Mouse (Mus musculus) kidney, embryonic 16.5 days (tissue): ENCODE data around the gene Rcbtb1. TPM values are rescaled to one million over a fixed set of nuclear protein-coding genes. Genes with fewer than 3 reads are reported as not detected.
"Not testable (repeated sequence)": the region's sequence is repeated elsewhere in the genome, so short reads cannot be mapped to it uniquely, and the experiment has no call there.

ENCODE experiments used
- ATAC-seq: fragments of 200-750 bp; cut with Nextera tagmentation; 2 replicates; pipeline ENCODE4 v1.8.0; 2017; ENCODE audit warnings: moderate TSS enrichment; ENCODE audit not compliant: low FRiP score, low TSS enrichment
- H3K27ac ChIP-seq: fragments of 300-500 bp; sonication (generic); 2 replicates; pipeline ENCODE4 v1.5.1; 2014; ENCODE audit warnings: low read length
- H3K27me3 ChIP-seq: fragments of 300-500 bp; sonication (generic); 2 replicates; pipeline ENCODE4 v1.6.1; 2014; ENCODE audit warnings: low read length, control low read depth, mixed read lengths; ENCODE audit not compliant: insufficient read depth
- H3K36me3 ChIP-seq: fragments of 300-500 bp; sonication (generic); 2 replicates; pipeline ENCODE4 v1.6.1; 2014; ENCODE audit warnings: low read length, control low read depth, mixed read lengths; ENCODE audit not compliant: insufficient read depth
- H3K4me1 ChIP-seq: fragments of 300-500 bp; sonication (generic); 2 replicates; pipeline ENCODE4 v1.6.1; 2014; ENCODE audit warnings: low read length, control low read depth, mixed read lengths; ENCODE audit not compliant: insufficient read depth
- H3K4me2 ChIP-seq: fragments of 300-500 bp; sonication (generic); replicated peaks from 2 replicates; pipeline ENCODE4 v1.6.1; 2014; ENCODE audit warnings: low read depth, low read length
- H3K4me3 ChIP-seq: fragments of 300-500 bp; sonication (generic); 2 replicates; pipeline ENCODE4 v1.5.1; 2014; ENCODE audit warnings: mild to moderate bottlenecking, low read length
- H3K9ac ChIP-seq: fragments of 300-500 bp; sonication (generic); replicated peaks from 2 replicates; pipeline ENCODE4 v1.6.1; 2014; ENCODE audit warnings: low read length
- H3K9me3 ChIP-seq: fragments of 300-500 bp; sonication (generic); 2 replicates; pipeline ENCODE4 v1.6.1; 2016; ENCODE audit warnings: low read length, control low read depth
- WGBS: fragments of 180-500 bp; shearing (Covaris S2); extraction: QIAGEN DNeasy Blood & Tissue Kit; methylation state at CpG from one replicate; pipeline ENCODE4 v1.1.7; 2014; 5-methylcytosine and 5-hydroxymethylcytosine counted together
- polyA plus RNA-seq: library from polyadenylated mRNA; unstranded; fragments of >200 nt; fragmentation: Nextera tagmentation; extraction: Ambion mirVana; gene quantifications from 2 replicates; pipeline ENCODE4 v1.2.1, GENCODE M21; 2015

Rcbtb1 gene
- polyA plus RNA-seq, 1 experiment from 2014 or later, result 65.0 TPM

DNA sequence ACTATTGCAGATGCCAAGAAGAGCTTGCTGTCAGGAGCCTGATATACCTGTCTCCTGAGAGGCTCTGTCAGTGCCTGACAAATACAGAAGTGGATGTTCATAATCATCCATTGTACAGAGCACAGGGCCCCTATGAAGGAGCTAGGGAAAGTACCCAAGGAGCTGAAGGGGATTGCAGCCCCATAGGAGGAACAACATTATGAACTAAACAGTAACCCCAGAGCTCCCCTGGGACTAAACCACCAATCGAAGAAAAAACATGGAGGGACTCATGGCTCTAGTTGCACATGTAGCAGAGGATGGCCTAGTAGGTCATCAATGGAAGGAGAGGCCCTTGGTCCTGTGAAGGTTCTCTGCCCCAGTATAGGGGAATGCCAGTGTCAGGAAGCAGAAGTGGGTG lies 54.9 kb downstream of the Rcbtb1 start:
- not testable (repeated sequence) for H3K4me2 ChIP-seq, H3K9me3 ChIP-seq, H3K27ac ChIP-seq, H3K27me3 ChIP-seq, H3K9ac ChIP-seq, ATAC-seq, H3K4me3 ChIP-seq, H3K36me3 ChIP-seq, H3K4me1 ChIP-seq
- 88% methylated on average over 1 of the region's 1 CpGs for WGBS

DNA sequence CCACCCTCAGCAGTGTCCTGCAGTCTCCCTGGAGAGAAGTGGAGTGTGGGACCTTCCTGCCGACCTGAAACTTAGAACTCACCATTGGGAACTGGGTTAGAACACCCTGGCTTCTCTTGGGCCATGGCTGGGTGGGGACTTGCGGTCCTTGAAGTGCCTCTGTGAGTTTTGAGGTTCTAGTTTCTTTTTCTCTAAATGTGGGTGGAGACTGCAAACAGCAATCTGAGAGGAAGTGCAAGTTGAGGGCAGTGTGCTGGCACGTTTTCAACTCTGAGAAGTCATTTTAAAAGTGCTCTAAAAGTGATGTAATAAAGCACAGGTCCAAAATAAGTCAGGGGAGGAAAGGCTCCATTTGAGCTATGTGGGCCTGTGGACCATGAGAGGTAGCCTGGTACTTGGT lies 59.0 kb downstream of the Rcbtb1 start, which contains the start of gene Gm6904:
Gm6904 (minus strand) TSS at position 161 of the 400 bp plus-strand sequence.
- Histone ChIP-seq H3K36me3 (no peaks in the 10 kb centered on the region), H3K27ac (no peak within 1 kb of the TSS), H3K9me3 (no peaks in the 10 kb centered on the region), H3K27me3 (no peaks in the 10 kb centered on the region), H3K4me3 (no peak within 1 kb of the TSS), H3K4me2 (no peak within 1 kb of the TSS), H3K4me1 (no peaks in the 10 kb centered on the region), H3K9ac (no peak within 1 kb of the TSS)
- ATAC-seq, result no peak
- 56% methylated on average over 3 of the region's 3 CpGs for WGBS

DNA sequence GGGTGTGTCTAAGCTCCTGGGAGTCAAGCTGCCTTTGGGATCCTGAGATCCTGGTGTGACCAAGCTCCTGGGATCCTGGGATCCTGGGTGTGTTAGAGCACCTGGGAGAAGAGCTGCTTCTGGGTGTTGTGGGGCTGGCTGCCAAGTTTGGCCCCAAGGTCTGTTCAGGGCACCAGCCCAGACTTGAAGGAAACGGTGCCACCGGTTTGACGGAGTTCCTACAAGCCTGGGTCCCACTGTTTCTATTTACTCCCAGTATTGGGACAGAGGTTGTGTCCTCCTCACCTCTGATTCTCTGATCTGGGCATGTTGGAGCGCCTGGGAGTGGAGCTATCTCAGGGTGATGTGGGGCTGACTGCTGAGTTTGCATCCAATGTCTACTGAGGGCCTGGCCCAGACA lies 74.0 kb downstream of the Rcbtb1 start:
- not testable (repeated sequence) for H3K9ac ChIP-seq, H3K4me2 ChIP-seq, H3K4me1 ChIP-seq, ATAC-seq, H3K9me3 ChIP-seq, H3K36me3 ChIP-seq, H3K27ac ChIP-seq, H3K27me3 ChIP-seq, H3K4me3 ChIP-seq
- 87% methylated on average over 4 of the region's 4 CpGs for WGBS

Other genes starting within 250 kb of the Rcbtb1 start
- not detected in 2 replicates for gene 1700129C05Rik, start 58.3 kb upstream of the Rcbtb1 start, polyA plus RNA-seq
- not detected in 2 replicates for gene Gm5142, start 22.5 kb upstream of the Rcbtb1 start, polyA plus RNA-seq
- gene Gm6904, start 59.0 kb downstream of the Rcbtb1 start, polyA plus RNA-seq, result not detected in 2 replicates
- gene Phf11a, start 96.3 kb downstream of the Rcbtb1 start, polyA plus RNA-seq, result 0.11 TPM in 1 of 2 replicates, not detected in the other
- 0.51 and 1.2 TPM in 2 replicates for gene Phf11b, start 140.1 kb downstream of the Rcbtb1 start, polyA plus RNA-seq
- gene Phf11d, start 164.3 kb downstream of the Rcbtb1 start, polyA plus RNA-seq, result 0.91 and 1.3 TPM in 2 replicates
- gene Phf11c, start 194.2 kb downstream of the Rcbtb1 start, polyA plus RNA-seq, result 0.50 and 0.74 TPM in 2 replicates
- gene Setdb2, start 239.7 kb downstream of the Rcbtb1 start, polyA plus RNA-seq, result 10.2 and 10.7 TPM in 2 replicates
- gene Cab39l, start 239.8 kb downstream of the Rcbtb1 start, polyA plus RNA-seq, result 43.6 and 43.7 TPM in 2 replicates